Mouse (Mus musculus) layer of hippocampus, postnatal 10 days (tissue): ENCODE measurements around the gene Casq2. TPM values are rescaled to one million over a fixed set of nuclear protein-coding genes. Genes with fewer than 3 reads are reported as not detected.
A peak's percentile ranks its signal among the peaks of the same experiment; 100 is the strongest.
"Not testable (repeated sequence)": the region's sequence is repeated elsewhere in the genome, so short reads cannot be mapped to it uniquely, and the experiment has no call there.

Source experiments
- DNase-seq, 2 experiments: peaks; one replicate each; pipeline ENCODE4 v3.0.0; 2021; ENCODE audit warnings: low spot score in 2 of 2
- total RNA-seq, 2 experiments: library from RNA; stranded (reverse); gene quantifications; 2 replicates each; pipeline ENCODE4 v1.2.3; 2021

Gene Casq2
- total RNA-seq, 2 experiments from 2014 or later: 1.4 to 1.7 TPM

DNA sequence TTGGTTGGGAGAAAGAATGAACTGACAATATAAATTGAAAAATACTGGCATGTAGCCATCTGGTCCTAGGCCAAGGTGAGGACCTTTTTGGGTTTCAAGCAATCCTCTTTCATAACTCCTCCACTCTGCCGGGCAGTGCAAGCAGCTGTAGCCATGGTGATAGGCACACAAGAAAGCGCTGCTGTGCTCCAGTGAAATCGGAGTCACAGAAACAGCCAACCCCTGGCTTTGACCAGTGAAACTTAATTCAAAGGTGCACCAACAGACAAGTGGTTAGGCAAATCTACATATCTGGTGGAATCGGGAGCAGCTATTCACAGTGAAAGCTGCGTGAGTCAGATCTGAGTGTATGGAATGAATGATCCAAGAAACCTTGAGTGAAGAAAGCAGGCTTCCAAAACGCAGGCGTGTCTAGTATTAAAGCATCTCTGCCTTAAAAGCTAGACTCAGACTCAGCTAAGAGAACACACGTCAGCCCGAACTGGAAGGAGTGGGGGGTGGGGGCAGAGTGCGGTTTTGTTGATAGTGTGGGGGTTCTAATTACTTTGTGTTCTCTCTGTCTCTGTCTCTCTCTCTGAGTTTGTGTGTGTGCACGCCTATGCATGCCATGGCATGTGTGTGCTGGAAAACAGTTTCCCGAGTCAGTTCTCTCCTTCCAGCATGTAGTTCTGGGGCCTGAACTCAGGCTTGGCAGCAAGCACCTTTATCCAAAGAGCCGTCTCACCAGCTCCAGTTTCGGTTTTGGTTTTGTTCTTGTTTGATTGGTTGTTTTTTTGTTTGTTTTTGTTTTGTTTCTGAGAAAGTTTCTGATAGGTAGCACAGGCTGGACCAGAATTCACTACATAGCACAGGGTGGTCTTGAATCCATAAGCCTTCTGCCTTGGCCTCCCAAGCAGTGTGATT, 73.5 kb downstream of the Casq2 start:
- DNase-seq: peak in 1 of 2 experiments; percentile 39

GRCm38 (mm10) chr3:102163861-102164260, 77.6 kb downstream of the Casq2 start:
- DNase-seq: not testable (repeated sequence)

GRCm38 (mm10) chr3:102164911-102165310, 78.7 kb downstream of the Casq2 start:
- DNase-seq: no peak

- no peak for DNase-seq
Observed at GRCm38 (mm10) chr3:102165536-102166286, 79.5 kb downstream of the Casq2 start.

DNA sequence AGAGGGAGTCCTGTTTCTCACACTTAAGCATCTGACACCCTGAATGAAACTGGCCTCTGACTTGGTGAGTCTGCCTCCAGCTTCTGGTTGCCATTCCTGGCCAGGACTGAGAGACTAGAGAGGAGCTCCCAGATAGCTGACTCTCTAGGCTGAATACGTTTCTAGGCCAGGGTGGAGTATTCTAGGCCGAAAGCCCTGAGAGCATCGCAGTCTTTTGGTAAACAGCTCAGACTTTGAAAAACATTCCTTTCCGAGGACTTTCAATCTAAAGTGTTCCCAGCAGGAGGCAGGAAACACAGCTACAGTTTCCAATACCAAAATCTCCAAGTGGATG, 80.0 kb downstream of the Casq2 start:
- no peak for DNase-seq

- DNase-seq: no peak
Observed at GRCm38 (mm10) chr3:102166794-102167193, 80.6 kb downstream of the Casq2 start.

GRCm38 (mm10) chr3:102167555-102168210, 81.5 kb downstream of the Casq2 start:
- DNase-seq: no peak

DNA sequence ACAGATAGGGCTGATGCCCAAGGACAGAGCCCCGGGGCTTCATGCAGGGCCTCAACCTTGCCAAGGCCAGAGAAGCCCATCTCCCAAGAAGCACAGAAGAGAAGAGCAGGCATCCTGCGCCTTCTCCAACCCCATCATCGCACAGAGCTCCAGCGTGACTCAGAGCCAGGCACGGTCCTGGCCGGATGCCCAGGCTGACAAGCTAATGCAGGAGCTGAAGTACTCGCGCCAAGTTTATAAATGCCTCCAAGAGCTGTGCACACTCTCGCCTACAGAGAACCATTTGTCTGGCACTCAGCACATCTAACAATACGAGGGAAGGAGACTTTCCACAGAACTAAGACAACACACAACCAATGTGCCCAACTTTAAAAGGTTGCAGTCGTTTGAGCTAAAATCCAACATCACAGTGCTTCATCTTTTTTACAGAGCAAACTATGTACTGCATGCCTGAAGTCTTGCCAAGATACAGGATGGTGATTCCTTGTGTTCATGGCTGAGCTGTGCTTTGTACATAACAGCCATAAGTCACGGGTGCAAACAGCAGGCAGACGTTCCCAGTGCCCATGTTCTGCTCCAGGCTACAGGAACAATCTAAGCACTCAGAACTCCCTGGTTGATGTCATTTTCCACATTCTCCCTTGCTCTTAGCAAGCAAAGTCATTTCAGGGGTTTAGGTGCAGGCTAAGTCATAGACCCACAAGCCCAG, 83.1 kb downstream of the Casq2 start:
- peak; percentile 88 to 94 for DNase-seq

GRCm38 (mm10) chr3:102174118-102174865, 88.1 kb downstream of the Casq2 start:
- DNase-seq: no peak

GRCm38 (mm10) chr3:102175701-102176100, 89.5 kb downstream of the Casq2 start:
- no peak for DNase-seq

DNA sequence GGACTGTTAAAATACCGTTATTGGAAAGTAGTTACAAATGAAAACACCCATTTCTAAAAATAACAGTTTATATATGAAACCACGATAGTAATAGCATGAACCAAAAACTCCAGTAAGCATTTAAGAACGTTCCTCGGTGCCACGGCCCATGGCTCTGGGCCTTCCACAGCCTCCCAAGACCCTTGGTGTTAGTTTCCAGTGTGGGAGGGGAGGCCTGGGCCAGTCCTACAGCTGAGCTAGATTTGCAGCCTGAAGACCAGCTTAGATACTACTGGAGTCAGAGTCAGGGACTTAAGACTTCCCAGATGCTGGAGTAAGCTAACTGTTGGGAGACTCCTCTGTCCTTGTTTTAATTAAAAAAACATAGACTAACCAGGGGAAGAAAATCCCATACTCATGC, 89.9 kb downstream of the Casq2 start:
- no peak for DNase-seq

DNA sequence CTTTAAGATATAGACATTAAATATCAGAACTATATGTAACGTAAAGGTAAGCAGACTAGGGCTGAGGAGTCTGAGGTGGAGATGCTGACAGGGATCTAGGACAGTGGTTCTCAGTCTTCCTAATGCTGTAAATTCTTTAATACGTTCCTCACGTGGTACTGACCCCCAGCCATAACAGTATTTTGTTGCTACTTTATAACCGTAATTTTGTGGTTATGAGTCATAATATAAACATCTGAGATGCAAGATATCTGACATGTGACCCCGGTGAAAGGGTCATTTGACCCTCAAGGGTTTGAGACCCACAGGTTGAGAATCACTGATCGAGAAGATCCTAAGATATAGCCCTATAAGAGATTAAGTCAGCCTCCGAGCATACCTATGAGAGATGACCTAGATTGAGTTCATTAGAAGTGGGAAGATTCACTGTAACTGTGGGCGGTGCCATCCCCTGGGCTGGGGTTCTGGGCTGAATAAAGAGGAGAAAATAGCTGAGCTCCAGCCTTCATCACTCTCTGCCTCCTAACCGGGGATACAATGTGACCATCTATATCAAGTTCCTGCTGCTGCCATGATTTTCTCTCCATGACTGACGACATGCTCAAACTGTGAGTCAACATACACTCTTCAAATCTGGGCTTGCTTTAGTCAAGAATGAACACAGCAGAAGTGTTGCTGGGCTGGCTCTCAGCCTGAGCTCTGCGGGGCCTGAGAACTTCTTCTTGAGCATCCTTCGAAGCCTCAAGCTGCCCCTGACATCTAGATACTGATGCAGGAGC, 91.8 kb downstream of the Casq2 start:
- DNase-seq: no peak

DNA sequence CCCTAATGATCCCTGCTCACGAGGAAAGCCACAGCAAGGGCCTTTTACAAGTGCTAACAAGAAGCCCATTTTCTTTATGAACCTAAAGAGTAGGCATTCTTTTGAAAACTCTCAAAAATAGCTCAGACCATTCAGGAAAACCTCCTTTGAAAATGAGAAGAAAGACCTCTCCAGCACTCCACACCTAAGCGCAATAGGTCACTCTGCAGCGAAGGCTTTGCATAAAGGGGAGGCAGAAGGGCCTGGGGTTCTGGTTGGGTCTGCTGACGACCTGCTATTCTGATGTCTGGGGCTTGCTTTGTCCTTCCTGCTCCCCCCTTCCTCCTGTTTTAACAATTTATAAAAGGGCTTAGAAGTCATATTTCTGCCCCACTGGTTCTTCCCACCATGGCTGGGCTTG, 93.7 kb downstream of the Casq2 start:
- DNase-seq: no peak

DNA sequence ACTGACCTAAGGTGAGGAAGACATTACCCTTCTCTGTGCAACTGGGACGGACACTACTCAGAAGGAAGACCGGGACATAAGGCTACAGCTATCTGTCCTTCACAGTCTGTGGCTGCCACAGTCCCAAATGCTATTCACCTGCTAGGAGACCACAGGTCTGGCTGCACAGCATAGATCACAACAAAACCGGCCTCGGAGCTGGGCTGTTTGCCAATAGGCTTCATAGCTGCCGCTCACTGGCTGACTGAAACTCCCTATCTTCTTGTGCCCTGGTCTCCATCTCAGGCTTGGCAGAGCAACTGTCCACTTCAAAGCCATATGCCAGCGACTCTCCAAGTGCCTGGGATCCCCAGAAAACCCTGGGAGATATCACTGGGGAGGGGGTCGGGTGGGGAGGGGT, 94.5 kb downstream of the Casq2 start:
- no peak for DNase-seq

- no peak for DNase-seq
Observed at GRCm38 (mm10) chr3:102181191-102181590, 95.0 kb downstream of the Casq2 start.

DNA sequence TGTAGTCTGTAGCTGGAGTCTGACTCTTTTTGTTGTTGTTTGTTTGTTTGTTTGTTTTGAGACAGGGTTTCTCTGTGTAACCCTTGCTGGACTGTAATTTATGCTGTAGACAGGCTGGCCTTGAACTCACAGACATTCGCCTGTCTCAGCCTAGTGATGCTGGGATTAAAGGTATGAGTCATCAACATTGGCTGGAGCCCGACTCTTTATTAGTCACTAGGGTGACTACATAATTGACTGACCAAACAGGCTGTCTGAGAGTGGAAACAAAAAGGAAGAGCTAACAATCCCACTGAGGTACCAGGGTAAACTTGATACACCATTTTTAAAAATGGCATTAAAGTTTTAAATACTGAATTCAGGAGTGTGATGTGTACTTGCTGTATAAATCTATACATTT, 96.4 kb downstream of the Casq2 start:
- DNase-seq: no peak

- no peak for DNase-seq
Observed at GRCm38 (mm10) chr3:102184721-102185120, 98.5 kb downstream of the Casq2 start.

DNA sequence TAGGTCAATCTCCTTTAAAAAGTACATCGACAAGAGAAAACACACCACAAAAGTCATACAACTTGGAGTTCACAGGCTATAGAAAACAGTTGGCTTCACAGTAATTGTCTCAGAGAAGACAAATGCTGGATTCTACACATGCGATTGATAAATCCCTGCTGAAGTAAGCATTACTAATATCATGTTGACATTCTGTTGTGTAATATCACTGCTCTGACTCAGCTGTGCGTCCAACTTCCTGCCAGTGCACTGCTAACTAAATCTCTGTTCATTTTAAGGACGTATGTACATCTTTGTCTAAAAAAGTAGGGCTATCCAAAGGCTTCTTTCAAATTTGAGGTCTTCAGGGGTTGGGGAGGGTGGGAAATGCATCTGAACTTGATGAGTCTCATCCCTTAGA, 101.2 kb downstream of the Casq2 start:
- DNase-seq: no peak

DNA sequence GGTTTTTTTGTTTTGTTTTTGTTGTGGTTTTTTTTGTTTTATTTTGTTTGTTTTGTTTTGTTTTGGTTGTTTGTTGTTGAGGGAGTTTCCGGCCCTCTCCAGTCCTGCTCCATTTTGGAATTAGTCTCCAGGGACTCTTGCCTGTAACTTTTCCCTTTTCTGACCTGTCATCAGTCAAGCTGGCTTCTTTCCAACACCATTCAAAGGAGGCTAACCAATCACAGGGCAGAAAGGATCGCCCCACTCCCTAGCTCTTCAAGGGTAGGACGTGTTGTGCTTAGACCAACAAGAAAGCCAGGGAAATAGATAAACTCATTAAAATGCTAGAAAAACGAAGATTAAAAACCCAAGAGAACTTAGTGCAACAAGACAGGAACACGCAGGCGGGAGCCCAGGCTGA, 102.8 kb downstream of the Casq2 start:
- no peak for DNase-seq

DNA sequence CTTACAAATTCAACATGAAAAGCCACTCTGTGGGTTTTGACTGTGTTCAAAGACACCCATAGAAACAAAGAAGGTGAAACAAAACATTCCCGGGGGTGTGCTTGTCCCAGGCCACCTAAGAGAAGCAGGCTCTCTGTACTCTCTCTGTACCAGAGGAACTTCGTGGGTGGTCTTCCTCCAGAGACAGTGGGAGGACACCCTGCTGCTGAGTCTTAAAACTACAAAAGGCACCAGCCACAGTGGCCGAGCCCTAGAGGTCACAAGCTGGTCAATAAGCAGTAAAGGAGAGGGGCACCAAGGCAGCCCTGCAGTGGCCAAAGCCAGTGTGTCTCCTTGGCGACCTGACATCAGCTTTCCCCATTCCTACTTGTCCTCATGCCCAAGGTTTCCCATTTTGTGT, 103.8 kb downstream of the Casq2 start:
- no peak for DNase-seq
